Mouse (Mus musculus) gonadal fat pad, adult 2 months (tissue): ENCODE data around the gene Ripor3. TPM values are rescaled to one million over a fixed set of nuclear protein-coding genes. Genes with fewer than 3 reads are reported as not detected.

ENCODE experiments used
- DNase-seq: peaks from one replicate; pipeline ENCODE4 v3.0.0-alpha.2; 2012; ENCODE audit warnings: low read depth
- polyA plus RNA-seq: library from polyadenylated mRNA; depleted of rRNA; stranded (reverse); fragments of >200 nt; gene quantifications from 2 replicates; pipeline ENCODE4 v1.2.3, GENCODE M21; 2012

The Ripor3 gene
- polyA plus RNA-seq, 1 experiment: 2.1 TPM

- DNase-seq: no peak
These were observed 55.5 kb downstream of the Ripor3 start for GRCm38 (mm10) chr2:167954928-167955327.

GRCm38 (mm10) chr2:167953819-167954218 lies 56.6 kb downstream of the Ripor3 start:
- no peak for DNase-seq

GRCm38 (mm10) chr2:167951301-167952211 lies 58.9 kb downstream of the Ripor3 start:
- DNase-seq: no peak

DNA sequence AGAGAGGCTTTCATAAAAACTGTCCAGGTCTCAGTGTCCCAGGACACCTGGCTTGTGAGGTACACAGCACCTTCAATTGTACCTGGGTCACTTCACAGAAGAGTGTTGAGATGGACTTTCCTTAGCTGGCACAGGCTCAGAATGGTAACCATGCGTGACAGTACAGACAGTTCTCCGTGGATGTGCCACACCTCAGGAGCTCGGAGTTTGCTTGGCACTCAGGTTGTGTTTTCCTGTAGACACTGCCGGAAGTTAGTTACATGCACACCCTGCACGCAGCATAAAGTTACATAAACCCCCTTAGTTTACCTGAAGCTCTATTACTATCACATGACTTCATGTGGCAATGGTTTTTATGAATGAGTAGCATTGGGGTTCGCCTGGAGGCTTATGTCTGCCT lies 59.7 kb downstream of the Ripor3 start:
- DNase-seq: no peak

GRCm38 (mm10) chr2:167949808-167950207 lies 60.6 kb downstream of the Ripor3 start:
- no peak for DNase-seq

DNA sequence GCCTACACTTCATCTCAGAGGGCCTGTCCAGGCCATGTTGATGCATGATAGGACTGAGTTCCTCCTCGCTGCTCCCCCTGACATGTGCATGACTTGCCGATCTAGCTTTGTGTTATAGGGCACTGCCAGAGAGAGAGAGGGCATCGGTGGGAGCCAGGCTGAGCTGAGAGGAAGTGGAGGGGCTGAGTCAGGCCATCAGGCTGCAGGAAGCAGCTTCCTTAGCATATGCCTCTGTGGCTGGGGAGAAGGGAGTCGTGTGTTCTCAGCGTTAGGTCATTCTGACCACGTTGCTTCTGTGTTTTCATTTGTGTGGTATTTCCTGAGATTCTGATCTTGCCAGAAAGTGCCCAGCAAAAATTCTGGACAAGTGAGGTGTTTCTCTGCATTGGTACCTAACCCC lies 61.2 kb downstream of the Ripor3 start:
- no peak for DNase-seq

- DNase-seq: no peak
These were observed 61.9 kb downstream of the Ripor3 start for GRCm38 (mm10) chr2:167948557-167948956.

DNA sequence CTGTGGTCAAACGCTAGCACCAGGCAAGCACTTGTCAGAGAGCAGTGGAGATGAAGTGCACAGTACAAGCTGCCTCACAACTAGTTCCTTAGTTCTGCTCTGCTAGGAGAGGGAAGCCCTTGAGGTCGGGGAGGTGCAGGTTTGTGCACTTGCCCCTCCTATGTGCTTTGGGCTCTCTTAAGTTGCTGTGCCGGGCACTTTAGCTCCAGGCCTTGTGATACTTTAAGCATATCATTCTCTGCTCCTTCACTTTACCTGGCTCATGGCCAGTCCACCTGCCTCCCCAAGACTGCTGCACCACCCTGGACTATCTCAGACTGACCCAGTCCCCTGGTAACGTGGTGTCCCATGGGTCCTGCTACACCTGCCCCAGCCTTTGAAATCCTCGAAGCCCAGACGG lies 62.4 kb downstream of the Ripor3 start:
- no peak for DNase-seq

DNA sequence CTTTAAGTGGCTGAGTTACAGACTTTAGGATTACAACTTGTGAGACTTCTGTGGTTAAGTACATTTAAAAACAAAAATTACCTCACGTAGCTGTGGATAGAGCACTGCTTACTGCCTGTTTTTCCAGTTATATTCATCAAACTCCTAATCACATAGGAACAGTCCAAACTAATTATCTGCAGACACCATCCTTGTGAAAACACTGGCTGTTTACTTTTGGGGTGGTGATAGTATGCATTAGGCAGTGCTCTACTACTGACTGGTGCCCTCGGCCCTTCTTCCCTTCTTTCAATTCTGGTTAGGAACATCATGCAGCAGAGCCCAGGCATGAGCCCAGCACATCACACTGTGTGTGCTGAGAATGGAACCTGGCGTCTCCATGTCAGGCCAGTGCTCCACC lies 63.2 kb downstream of the Ripor3 start:
- no peak for DNase-seq

DNA sequence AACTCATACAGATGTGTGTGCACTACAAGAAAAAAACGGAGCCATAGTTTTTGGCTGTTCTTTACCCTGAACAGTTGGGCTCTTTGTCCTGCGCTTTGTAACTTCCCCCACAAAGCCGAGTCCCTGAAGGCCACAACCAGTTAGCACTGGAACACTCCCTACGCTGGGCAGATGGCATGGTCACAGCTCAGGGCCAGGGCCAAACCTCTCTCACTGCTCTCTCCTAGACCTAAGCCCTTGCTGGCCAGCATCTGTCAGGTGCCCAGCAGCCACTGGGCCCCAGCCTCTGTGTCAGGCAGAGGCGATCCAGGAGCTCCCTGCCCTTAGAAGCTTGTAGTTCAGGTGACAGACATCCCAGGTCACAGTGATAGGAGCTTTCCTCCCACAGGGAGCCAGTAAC lies 65.0 kb downstream of the Ripor3 start:
- DNase-seq: no peak

DNA sequence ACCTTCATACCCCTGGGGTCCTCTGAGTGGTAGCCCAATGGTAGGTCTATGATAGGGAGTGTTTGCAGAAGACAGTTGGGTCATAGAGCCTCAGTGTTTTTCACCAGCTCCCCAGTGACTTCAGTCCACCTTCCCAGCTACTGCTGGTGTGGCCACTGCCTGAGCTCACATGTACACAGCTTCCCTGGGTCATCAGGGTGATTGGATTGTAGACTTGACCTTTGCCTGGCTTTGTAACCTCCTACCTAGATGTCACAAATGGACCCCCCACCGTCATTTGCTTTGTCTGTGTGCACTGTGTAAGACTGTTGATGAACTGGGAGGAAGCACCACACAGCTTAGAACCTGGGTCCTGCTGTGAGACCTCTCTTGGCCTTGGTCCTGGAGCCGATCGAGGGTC lies 66.2 kb downstream of the Ripor3 start:
- DNase-seq: no peak

GRCm38 (mm10) chr2:167942926-167943633 lies 67.3 kb downstream of the Ripor3 start:
- DNase-seq: no peak

- DNase-seq: no peak
These were observed 68.1 kb downstream of the Ripor3 start for GRCm38 (mm10) chr2:167942199-167942925.

DNA sequence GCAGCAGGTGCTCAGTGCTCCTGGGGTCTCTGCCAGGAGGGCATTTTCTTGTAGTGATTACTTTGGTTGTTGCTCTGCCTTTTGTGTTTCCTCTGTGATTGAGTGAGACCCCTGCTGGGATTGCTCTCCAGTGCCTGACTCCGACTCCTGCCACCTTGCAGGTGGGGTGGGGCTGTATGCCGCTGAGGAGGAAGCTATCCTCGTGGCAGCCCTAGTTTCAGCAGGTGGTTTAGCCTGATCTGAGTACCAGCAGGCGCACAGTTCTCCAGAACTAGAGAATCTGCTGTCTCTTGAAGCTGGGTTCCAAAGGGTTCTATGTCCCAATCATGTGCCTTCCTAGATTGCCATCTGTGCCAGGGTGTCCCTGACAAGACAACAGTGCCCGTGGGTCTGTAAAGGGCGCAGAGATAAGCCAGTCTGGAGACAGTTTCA lies 68.7 kb downstream of the Ripor3 start:
- no peak for DNase-seq

- DNase-seq: no peak
These were observed 69.1 kb downstream of the Ripor3 start for GRCm38 (mm10) chr2:167941320-167941719.

DNA sequence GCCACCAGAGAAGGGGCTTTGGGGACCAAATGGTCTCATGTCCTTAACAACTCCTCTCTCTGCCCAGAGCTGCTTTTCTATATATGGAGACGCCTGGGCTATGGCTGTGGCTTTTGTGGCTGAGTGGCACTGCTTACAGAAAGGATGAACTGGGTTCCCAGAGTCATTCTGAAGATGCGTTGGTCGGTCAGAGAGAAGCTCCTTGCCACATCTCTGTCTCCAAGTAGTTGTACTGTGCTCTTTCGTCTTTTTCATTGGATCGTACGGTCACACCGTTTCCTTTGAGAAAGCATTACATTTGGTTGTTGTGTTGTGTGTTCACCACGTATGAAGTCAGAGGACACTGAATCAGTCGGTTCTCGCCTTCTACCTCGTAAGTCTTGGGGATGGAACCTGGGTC lies 69.8 kb downstream of the Ripor3 start:
- no peak for DNase-seq

GRCm38 (mm10) chr2:167939632-167940399 lies 70.6 kb downstream of the Ripor3 start:
- DNase-seq: no peak

DNA sequence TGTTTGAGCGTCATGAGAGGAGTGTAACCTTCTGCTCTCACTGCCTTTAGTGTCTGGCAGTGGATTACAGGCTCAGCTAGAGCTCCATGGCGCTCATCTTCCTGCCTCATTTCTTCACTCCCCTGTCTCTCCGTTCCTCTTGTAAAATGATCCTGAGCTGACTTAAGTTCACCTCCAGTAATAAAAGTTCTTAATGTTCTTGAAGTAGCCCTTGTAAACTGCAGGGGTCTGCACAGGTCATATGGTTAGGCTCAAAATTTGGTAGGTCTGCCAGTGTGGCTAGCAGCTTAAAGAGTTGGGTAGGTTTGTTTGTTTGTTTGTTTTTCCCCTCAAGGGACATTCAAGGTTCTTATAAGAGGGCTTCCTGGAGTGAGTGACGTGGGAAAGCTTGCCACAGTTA lies 71.2 kb downstream of the Ripor3 start:
- DNase-seq: no peak

GRCm38 (mm10) chr2:167938786-167939185 lies 71.6 kb downstream of the Ripor3 start:
- no peak for DNase-seq

- no peak for DNase-seq
These were observed 74.5 kb downstream of the Ripor3 start for GRCm38 (mm10) chr2:167935956-167936355.

GRCm38 (mm10) chr2:167933397-167933796 lies 77.0 kb downstream of the Ripor3 start:
- DNase-seq: no peak
